Mouse (Mus musculus) R1 (cell line): ENCODE measurements around the gene Arhgef3.
A peak's percentile ranks its signal among the peaks of the same experiment; 100 is the strongest.

Experiments
- DNase-seq: peaks from one replicate; pipeline ENCODE4 v3.0.0-alpha.2; 2018; ENCODE audit warnings: low read depth, low spot score

Arhgef3 gene

DNA sequence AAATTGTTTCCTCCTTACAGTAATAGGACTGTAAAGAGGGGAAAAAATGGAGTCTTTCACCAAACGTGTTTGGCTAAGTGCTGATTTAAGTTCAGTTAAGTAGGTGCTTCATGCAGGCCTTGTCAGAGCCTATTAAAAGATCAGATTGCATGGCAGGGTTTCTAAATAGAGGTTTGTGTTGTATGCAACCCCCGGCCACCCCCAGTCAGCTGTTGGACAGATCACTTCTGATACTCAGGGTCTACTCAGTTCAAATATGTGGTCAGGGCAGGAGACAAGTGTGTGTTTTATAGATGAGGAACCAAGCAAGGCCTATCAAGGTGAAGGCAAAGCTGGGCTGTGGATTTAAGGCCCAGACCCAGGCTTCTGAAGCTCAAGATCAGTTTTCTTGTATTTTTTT is 44.1 kb downstream of the Arhgef3 start:
- no peak for DNase-seq

GRCm38 (mm10) chr14:27160762-27161161 is 46.1 kb downstream of the Arhgef3 start:
- no peak for DNase-seq

DNA sequence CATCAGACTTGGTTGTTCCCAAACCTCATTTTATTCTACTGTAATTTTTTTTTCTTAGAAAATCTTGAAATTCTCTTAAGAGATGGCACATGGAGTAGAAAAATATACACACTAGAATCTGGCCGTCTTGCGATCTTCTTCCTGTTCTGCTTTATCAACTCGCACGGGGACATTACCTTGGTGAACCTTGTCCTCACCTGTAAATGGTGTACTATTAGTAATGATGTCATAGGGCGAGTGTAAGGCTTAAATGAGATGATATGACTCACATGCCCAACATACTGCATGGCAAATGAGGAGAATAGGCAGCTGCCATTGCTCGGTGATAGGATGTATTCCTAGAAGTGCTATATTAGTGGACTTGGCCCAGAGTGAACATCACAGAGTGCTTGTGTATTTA is 49.9 kb downstream of the Arhgef3 start:
- no peak for DNase-seq

- no peak for DNase-seq
These were observed 52.1 kb downstream of the Arhgef3 start for GRCm38 (mm10) chr14:27166751-27167150.

DNA sequence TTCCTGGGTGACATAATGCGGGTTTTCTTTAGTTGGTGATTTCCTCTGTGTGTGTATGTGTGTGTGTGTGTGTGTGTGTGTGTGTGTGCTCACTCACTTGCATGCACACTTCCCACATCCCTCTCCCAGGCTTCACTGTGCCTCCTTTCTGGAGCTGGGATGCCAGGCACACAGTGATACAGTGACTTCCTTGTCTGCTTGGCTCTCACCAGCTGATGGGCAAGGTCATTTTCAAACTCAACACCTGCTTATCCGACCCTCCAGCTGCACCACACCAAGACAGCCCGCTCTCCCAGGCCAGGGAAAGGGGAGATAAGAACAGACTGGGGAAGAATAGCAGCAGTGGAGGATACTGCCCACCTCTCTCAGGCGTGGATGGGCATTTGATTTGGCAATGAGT is 52.5 kb downstream of the Arhgef3 start:
- no peak for DNase-seq

DNA sequence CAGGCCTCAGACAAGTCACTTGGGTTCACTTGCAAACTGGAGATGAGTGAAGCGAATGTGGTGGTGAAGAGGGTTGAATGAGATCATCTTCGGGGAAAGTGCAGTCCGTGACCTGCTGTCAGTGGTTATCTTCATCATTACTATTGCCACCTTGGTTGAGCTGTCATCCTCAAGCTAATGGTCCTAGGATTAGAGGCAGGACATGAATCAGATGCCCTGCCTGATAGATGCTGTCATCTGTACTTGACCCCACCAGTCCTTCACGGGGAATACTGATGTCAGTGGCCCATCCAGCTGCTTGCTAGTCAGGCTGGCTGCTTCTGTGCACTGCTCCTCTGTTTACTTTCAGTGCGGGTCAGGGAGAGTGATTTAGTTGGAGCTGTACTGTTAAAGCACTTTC is 53.7 kb downstream of the Arhgef3 start:
- no peak for DNase-seq

GRCm38 (mm10) chr14:27169287-27169686 is 54.6 kb downstream of the Arhgef3 start:
- DNase-seq: no peak

GRCm38 (mm10) chr14:27170421-27170820 is 55.7 kb downstream of the Arhgef3 start:
- DNase-seq: no peak

DNA sequence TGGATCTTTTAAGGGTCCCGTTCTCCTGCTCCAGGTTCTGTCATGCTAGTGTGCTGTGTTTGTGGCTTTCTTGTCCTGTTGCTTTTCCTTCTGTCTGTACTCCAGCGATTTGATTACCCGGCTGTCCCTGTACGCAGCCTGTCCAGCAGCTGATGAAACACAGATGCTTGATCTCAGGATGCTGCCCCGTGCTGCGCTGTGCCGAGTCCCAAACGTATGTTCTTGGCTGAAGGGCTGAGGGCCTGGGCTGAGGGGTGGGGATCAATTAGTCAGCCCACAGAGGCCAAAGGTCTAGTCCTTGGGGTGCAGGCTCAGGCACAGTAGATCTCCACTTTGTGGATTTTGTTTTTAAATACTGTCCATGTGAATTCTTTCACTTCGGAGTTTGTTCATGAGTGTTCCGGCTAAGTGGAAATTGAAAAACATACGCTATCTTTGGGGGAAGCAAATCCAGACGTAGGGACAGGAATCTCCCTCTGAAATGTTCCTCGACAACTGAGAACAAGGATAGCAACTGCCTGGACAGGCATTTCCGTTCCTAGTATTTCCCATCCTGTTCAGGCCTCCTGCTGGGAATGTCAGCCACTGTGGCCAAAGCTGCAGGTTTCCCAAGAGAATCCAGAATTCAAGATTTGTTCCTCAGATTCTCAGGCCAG is 56.6 kb downstream of the Arhgef3 start:
- DNase-seq: no peak

- DNase-seq: no peak
These were observed 58.6 kb downstream of the Arhgef3 start for GRCm38 (mm10) chr14:27173178-27173803.

DNA sequence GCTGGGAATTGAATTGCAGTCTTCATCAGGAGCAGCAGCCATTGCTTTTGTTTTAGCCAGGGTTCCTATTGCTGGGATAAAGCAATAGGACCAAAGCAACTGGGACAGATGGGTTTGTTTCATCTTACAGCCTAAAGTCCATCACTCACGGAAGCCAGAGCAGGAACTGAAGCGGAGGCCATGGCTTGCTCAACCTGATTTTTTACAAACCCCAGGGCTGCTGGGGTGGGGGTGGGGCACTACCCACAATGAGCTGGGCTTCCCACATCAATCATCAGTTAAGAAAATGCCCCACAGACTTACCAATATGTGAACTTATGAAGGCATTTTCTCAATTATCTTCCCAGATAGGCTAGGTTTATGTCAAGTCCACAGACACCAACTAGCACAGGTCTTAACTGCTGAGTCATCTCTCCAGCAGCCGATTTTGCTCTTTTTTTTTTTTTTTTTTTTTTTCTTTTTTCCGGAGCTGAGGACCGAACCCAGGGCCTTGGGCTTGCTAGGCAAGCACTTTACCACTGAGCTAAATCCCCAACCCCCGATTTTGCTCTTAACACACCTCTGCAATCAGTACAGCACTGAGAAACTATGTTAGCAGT is 59.6 kb downstream of the Arhgef3 start:
- DNase-seq: peak; percentile 16

- peak; percentile 75 for DNase-seq
These were observed 60.2 kb downstream of the Arhgef3 start for GRCm38 (mm10) chr14:27174831-27175301.

GRCm38 (mm10) chr14:27175343-27175742 is 60.6 kb downstream of the Arhgef3 start:
- no peak for DNase-seq

DNA sequence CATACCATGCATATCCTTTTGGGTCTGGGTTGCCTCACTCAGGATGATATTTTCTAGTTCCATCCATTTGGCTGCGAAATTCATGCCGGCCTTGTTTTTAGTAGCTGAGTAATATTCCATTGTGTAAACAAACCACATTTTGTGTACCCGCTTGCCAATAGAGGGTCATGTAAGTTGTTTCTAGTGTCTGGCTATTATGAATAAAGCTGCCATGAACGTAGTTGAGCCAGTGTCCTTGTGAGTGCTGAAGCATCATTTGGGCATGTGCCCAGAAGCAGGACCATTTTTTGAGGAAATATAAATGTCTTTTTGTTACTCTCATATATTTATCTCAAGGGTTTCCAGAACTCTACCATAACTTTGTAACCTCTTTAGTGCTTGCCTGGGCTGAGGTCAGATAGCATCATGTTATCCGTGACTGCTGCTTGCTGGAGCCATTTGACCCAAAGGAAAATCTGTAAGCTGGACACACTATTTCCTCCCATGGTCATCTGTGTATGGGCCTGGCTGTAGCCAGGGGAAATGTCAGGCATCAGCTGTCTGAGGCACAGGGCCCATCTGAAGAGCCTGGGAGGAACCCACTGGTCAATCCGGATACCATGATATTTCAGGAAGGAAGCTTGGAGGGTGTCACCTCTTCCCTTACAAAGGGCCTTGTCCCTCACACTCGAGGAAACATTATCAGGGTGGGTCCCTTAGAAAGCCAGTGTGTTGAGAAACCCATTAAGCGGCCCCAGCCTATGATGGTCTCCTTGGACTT is 63.3 kb downstream of the Arhgef3 start:
- DNase-seq: no peak

DNA sequence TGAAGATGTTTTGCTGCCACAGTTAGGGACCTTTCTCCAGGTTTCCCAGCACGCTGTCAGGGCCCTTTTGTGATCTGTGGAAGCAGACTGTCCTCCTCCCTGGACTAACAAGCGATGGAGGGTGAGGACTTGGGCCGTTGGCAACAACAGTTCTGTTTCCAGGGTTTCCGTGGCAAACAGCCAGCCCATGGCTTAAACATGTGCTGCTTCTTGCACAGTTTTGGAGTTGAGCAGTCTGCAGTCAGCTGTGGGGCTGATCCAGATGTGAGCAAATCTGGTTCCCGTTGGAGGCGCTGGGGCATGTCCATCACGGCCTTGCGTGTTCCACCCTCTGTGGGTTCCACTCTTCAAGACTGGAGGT is 63.8 kb downstream of the Arhgef3 start:
- DNase-seq: no peak

GRCm38 (mm10) chr14:27179771-27180170 is 65.1 kb downstream of the Arhgef3 start:
- no peak for DNase-seq

DNA sequence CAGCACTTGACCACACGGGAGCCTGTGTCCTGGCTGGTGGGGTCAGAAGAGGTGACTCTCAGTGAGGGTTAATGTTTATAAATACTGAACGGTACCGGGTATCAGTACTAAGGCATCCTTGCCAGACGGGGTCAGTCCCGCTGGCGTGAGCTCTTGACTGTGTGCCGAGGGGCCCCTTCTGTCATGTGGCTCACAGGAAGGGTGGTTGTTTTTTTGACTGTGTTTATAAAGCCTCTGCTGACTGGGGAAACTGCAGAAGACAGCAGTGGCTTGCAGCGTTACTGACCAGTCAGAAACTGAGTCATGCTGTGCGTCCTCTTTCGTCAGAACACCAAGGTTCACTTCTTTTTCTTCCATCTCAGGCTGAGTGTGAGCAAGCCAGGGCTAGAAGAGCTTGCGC is 67.4 kb downstream of the Arhgef3 start:
- no peak for DNase-seq

DNA sequence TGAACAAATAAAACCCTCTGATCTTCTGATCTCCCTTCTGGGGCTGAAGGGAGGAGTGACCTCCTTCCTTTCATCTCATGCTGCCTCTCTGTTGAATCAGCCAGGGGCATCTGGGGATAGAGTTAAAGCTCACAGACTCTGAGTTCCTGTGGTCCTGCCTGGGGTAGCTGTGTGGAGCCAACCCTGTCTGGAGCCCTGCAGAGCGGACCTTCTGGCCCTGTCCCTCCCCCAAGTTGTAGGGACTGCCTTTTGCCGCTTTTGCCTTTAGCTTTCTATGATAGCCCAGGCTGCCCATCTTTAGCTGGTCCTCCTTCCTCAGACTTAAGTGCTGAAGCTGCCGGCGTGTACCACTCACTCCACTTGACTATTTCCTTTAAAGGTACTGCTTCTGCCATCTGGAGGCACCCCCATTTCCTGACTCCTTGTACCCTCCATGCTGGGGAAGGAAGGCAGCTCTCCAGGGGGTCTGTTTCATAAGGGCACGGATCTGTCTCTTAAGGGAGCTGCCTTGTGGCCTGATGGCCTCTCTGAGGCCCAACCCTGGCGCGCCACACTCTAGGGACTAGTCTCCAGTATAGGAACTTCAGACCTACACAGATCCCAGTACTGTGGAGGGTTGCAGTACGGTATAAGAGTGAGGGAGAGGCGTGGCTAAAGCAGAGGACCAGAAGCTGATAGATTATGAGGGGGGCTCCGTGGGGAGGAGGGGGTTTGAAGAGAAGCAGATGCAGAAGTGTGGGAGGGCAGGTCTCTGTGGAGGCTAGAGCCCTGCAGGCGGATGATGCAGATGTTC is 68.1 kb downstream of the Arhgef3 start:
- no peak for DNase-seq

- peak; percentile 66 for DNase-seq
These were observed 69.0 kb downstream of the Arhgef3 start for GRCm38 (mm10) chr14:27183501-27184230.

DNA sequence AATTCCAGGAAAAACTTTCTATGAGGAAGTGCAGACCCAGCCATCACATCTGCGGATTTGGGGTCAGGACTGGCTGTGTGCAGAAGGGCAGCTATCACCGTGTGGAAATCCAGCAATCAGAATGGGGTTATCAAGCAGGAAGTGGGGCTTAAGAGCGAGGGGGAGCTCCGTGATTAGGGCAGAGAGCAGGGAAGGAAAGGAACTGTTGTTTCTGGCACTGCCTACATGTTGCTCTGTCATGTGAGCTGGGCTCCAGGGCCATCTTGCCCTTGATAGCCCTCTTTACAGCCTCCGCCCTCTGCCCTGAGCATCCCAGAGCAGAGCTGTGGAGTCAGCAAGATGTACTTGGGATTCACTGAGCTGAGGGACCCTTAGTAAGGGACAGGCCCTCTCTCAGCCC is 71.2 kb downstream of the Arhgef3 start:
- DNase-seq: no peak

GRCm38 (mm10) chr14:27186596-27186995 is 71.9 kb downstream of the Arhgef3 start:
- DNase-seq: no peak
